Mouse (Mus musculus) midbrain, embryonic 14.5 days (tissue): ENCODE results near the gene Ptprn. TPM values are rescaled to one million over a fixed set of nuclear protein-coding genes. Genes with fewer than 3 reads are reported as not detected.
A peak's percentile ranks its signal among the peaks of the same experiment; 100 is the strongest.

ENCODE experiments used
- ATAC-seq: fragments of 200-750 bp; cut with Nextera tagmentation; 2 replicates; pipeline ENCODE4 v1.8.0; 2017; ENCODE audit warnings: moderate number of reproducible peaks, moderate library complexity; ENCODE audit not compliant: low FRiP score, low TSS enrichment
- DNase-seq: peaks from one replicate; pipeline ENCODE4 v3.0.0-alpha.2; 2015
- H3K27ac ChIP-seq: fragments of 300-500 bp; sonication (generic); replicated peaks from 2 replicates; pipeline ENCODE4 v1.5.1; 2014; ENCODE audit warnings: mild to moderate bottlenecking, low read depth, low read length, moderate library complexity
- H3K27me3 ChIP-seq: fragments of 300-500 bp; sonication (generic); 2 replicates; pipeline ENCODE4 v1.6.1; 2014; ENCODE audit warnings: low read length, control low read depth, mixed read lengths; ENCODE audit not compliant: control insufficient read depth, insufficient read depth
- H3K36me3 ChIP-seq: fragments of 300-500 bp; sonication (generic); 2 replicates; pipeline ENCODE4 v1.6.1; 2014; ENCODE audit warnings: low read length, control low read depth; ENCODE audit not compliant: control insufficient read depth, insufficient read depth
- H3K4me1 ChIP-seq: fragments of 300-500 bp; sonication (generic); 2 replicates; pipeline ENCODE4 v1.6.1; 2014; ENCODE audit warnings: mild to moderate bottlenecking, antibody characterized with exemption, low read length, control low read depth; ENCODE audit not compliant: control insufficient read depth, insufficient read depth
- H3K4me2 ChIP-seq: fragments of 300-500 bp; sonication (generic); 2 replicates; pipeline ENCODE4 v1.6.1; 2014; ENCODE audit warnings: mild to moderate bottlenecking, low read length, moderate library complexity
- H3K4me3 ChIP-seq: fragments of 300-500 bp; sonication (generic); replicated peaks from 2 replicates; pipeline ENCODE4 v1.5.1; 2014; ENCODE audit warnings: low read depth, low read length
- H3K9ac ChIP-seq: fragments of 300-500 bp; sonication (generic); replicated peaks from 2 replicates; pipeline ENCODE4 v1.6.1; 2014; ENCODE audit warnings: mild to moderate bottlenecking, low read length, moderate library complexity
- H3K9me3 ChIP-seq: fragments of 300-500 bp; sonication (generic); 2 replicates; pipeline ENCODE4 v1.6.1; 2016; ENCODE audit warnings: low read length, control low read depth, mixed read lengths; ENCODE audit not compliant: control insufficient read depth
- WGBS: fragments of 180-500 bp; shearing (Covaris S2); extraction: QIAGEN DNeasy Blood & Tissue Kit; methylation state at CpG from one replicate; pipeline ENCODE4 v1.1.7; 2014; 5-methylcytosine and 5-hydroxymethylcytosine counted together
- polyA plus RNA-seq: library from polyadenylated mRNA; unstranded; fragments of >200 nt; fragmentation: Nextera tagmentation; extraction: Ambion mirVana; gene quantifications from 2 replicates; pipeline ENCODE4 v1.2.1, GENCODE M21; 2014

Ptprn gene
- polyA plus RNA-seq, 1 experiment from 2014 or later, result 16.6 TPM

DNA sequence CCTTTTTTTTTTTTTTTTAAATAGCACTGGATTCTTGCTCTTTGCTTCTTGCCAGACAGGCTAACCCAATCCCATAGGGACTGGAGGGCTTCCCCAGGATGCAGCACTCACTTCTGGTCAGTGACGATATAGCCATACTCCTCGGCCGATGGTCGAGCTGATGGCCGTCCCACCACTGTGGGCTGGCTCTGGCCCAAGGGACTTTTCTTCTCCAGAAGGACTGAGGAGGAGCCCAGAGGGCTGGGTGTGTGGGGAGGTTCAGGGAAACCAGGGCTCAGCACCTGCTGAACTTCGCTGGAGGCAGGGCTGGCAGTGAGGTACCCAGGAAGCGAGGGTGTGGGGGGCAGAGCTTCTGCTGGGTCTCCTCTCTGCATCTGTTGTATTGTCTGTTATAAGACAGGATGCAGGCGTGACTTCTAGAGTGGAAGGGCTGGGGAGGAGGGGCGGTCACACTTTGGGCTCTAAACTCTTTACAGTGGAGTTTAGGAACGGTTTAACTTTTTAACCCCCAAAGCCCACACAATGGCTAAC lies 8.7 kb downstream of the Ptprn start:
- Histone ChIP-seq H3K4me3 (no peak overlapping the region), H3K27ac (no peak overlapping the region), H3K27me3 (no peaks in the 10 kb centered on the region), H3K4me1 (no peaks in the 10 kb centered on the region; the same call in 1 of the 2 replicates), H3K9me3 (no peaks in the 10 kb centered on the region), H3K36me3 (no peaks in the 10 kb centered on the region), H3K4me2 (no peak overlapping the region), H3K9ac (no peak overlapping the region)
- WGBS, result 72% methylated on average over 10 of the region's 10 CpGs
- DNase-seq, result no peak
- ATAC-seq, result no peak

DNA sequence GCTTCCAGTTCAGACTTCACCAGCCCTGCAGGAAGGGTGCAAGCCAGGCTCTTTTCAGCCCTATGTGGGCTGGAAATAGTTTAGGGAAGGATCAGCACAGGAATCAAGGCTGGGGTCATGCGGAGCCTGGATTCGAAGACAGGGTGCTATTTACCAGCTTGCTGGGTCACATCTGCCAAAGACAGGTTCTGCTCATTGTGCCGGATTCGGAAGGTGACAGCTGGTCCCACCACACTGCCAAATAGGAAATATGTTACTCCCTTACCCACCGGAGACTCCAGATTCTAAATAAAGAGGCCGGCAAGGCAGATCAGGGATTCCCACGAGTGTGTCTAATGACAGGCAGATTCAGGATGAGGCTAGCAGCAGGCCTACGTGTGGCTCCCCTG lies 9.7 kb downstream of the Ptprn start:
- Histone ChIP-seq H3K4me1 (no peaks in the 10 kb centered on the region; the same call in 1 of the 2 replicates), H3K27me3 (no peaks in the 10 kb centered on the region), H3K36me3 (no peaks in the 10 kb centered on the region), H3K9me3 (no peaks in the 10 kb centered on the region), H3K4me3 (no peak overlapping the region), H3K27ac (no peak overlapping the region), H3K9ac (no peak overlapping the region), H3K4me2 (no peak overlapping the region)
- DNase-seq (no peak), ATAC-seq (no peak)
- WGBS, result 58% methylated on average over 8 of the region's 8 CpGs

DNA sequence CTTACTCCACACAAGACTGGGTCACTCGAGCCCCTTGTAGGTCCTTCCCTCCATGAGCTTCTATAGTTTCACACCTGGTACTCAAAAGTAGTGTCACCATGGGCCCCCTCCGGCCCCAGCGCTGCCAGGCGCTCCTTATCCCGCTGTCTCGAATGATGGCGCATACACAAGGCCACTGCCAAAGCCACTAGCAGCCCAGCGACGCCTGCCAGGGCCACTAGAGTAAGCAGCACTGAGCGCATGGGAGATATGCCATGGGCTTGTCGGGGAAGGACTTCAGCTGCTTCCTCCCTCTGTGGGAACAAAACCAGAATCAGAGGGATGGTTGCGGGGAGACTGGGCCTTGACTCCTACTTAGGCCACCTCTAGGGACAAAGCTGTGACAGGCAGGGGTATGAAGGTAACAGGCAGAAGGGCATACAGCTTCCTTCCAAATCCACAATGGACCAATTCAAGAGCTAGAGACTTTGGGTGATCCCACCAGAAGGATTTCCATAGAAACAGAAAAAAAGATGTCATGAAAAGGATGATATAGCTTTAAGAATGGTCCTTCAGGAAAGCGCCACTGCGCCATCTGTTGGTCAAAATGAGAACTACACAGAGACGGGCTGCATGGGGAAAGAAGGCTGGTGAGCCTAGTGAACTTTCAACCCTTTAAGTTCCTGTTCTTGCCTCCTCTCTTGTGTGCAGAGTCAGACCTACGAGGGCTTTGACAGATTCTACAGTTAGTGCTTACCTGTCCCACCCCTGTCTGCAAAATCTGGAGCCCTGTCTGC lies 10.3 kb downstream of the Ptprn start:
- ATAC-seq, result no peak

DNA sequence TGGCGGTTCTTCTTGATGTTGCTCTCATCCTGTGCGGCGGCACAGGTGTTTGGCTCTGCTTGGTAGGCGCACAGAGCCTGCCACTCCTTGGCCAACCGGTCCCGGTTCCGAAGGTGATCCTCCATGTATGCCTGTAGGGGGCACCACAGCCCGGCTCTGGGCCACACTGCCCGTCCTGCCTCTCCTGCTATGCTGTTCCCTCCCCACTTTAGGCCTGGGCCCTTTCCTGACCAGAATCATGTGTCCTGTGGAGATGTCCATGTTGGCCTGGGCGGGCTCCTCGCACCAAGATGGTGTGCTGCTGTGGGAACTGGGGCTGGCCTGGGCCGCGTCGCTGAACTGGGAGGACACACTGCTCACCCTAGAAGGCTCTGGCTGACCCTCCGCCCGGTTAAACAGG lies 11.3 kb downstream of the Ptprn start:
- DNase-seq (no peak), ATAC-seq (no peak)
- Histone ChIP-seq H3K9me3 (no peaks in the 10 kb centered on the region), H3K9ac (no peak overlapping the region), H3K27me3 (no peaks in the 10 kb centered on the region), H3K4me1 (no peaks in the 10 kb centered on the region; the same call in 1 of the 2 replicates), H3K36me3 (no peaks in the 10 kb centered on the region), H3K27ac (no peak overlapping the region), H3K4me2 (no peak overlapping the region), H3K4me3 (no peak overlapping the region)
- WGBS, result 76% methylated on average over 16 of the region's 16 CpGs

More for the DNA sequence above, 10.3 kb downstream of the Ptprn start:
- Histone ChIP-seq H3K4me3 (no peak overlapping the region), H3K27ac (no peak overlapping the region), H3K4me2 (no peak overlapping the region), H3K9me3 (no peaks in the 10 kb centered on the region), H3K4me1 (no peaks in the 10 kb centered on the region; the same call in 1 of the 2 replicates), H3K9ac (no peak overlapping the region), H3K36me3 (no peaks in the 10 kb centered on the region), H3K27me3 (no peaks in the 10 kb centered on the region)
- 67% methylated on average over 16 of the region's 16 CpGs for WGBS
- DNase-seq, result peak; percentile 88

DNA sequence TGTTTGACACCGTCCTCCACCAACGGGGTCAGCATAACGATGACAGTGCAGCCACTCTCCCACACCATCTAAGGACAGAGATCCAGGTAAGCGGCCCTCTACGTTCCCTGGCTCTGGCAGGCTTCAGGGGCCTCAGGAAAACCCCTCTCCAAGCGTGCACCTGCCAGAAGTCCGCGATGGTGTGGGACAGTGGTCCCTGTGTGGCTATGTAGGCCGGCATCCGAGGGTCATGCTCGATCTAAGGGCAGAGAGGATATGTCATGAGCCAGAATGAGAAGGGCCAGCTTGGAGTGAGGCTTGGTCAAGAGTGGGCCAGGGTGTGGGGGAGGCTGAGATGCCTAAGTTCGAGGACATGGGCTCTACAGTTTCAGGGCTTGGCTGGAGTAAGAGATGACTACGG lies 12.0 kb downstream of the Ptprn start:
- ATAC-seq, result no peak
- 73% methylated on average over 13 of the region's 13 CpGs for WGBS
- no peaks in the 10 kb centered on the region for H3K27me3 ChIP-seq
- no peak overlapping the region for H3K4me3 ChIP-seq
- no peaks in the 10 kb centered on the region for H3K9me3 ChIP-seq
- no peak overlapping the region for H3K9ac ChIP-seq
- H3K27ac ChIP-seq, result no peak overlapping the region
- no peaks in the 10 kb centered on the region for H3K36me3 ChIP-seq
- DNase-seq, result no peak
- H3K4me2 ChIP-seq, result no peak overlapping the region
- H3K4me1 ChIP-seq, result no peaks in the 10 kb centered on the region; the same call in 1 of the 2 replicates

DNA sequence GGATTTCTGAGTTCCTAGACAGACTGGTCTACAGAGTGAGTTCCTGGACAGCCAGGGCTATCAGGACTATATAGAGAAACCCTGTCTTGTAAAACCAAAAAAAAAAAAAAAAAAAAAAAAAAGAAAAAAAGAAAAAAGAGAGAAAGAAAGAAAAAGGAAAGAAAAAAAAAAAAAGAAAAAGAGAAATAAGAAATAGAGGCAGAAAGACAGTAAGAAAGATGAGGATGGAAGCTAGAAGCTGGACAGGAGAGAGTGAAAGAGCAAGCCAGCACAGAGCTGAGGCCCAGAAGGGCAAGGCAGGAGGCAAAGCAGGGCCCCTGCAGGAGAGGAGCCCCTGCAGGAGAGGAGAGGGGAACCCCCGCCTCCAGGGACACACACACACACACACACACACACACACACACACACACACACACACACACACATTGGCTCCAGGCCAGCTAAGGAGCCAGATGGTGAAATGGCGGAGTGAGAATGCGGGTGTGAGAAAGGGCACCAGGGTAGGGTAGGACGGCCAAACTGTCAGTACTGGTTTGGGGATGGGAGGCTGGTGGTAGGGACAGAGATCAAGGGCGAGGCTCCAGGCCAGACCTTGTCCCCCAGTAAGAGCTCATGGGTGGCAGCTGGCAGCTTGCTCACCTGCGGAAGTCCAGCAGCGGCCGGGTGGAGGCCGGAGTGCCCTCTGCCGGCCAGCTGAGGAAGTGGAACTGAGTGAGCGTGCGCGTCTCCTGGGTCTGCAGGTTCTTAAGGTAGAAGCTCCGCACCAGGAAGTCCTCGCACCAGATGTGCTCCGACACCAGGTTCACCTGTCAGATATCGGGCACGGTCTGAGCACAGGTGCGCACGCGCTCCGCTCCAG lies 13.0 kb downstream of the Ptprn start:
- no peaks in the 10 kb centered on the region for H3K27me3 ChIP-seq

DNA sequence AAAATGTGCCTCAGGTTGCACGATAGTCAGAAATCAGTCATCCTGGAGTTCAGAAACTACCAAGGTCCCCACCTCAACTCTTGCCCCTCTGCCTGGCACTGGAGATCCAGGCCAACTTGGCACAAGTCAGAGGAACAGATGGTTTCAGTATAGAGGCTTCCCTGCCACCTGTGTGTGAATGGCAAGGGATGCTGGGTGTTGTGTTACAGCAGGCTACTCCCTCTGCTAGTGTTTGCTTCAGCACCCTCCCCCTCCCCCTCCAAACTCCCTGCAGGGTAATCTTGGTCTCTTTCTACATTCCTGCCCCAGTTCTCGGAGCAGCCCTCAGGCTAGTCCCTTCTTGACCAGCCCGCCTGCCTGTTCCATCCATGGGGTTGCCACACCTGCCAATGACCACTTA lies 13.8 kb downstream of the Ptprn start:
- Histone ChIP-seq H3K36me3 (no peaks in the 10 kb centered on the region; the same call in 1 of the 2 replicates), H3K9me3 (no peaks in the 10 kb centered on the region), H3K4me3 (no peak overlapping the region), H3K4me1 (no peaks in the 10 kb centered on the region; the same call in 1 of the 2 replicates), H3K27ac (no peak overlapping the region), H3K9ac (no peak overlapping the region), H3K4me2 (no peak overlapping the region), H3K27me3 (no peaks in the 10 kb centered on the region)
- no peak for ATAC-seq
- no peak for DNase-seq
- WGBS, result 64% methylated on average over 3 of the region's 3 CpGs

More for the DNA sequence above, 13.0 kb downstream of the Ptprn start:
- Histone ChIP-seq H3K4me1 (no peaks in the 10 kb centered on the region; the same call in 1 of the 2 replicates), H3K9ac (peak overlapping the region; percentile 6; the same call in 1 of the 2 replicates), H3K9me3 (no peaks in the 10 kb centered on the region), H3K4me2 (peak overlapping the region; percentile 50), H3K36me3 (no peaks in the 10 kb centered on the region), H3K4me3 (peak overlapping the region; percentile 7), H3K27ac (no peak overlapping the region)
- 2% methylated on average over 22 of the region's 22 CpGs for WGBS
- DNase-seq (peak; percentile 86), ATAC-seq (peak; percentile 25)

DNA sequence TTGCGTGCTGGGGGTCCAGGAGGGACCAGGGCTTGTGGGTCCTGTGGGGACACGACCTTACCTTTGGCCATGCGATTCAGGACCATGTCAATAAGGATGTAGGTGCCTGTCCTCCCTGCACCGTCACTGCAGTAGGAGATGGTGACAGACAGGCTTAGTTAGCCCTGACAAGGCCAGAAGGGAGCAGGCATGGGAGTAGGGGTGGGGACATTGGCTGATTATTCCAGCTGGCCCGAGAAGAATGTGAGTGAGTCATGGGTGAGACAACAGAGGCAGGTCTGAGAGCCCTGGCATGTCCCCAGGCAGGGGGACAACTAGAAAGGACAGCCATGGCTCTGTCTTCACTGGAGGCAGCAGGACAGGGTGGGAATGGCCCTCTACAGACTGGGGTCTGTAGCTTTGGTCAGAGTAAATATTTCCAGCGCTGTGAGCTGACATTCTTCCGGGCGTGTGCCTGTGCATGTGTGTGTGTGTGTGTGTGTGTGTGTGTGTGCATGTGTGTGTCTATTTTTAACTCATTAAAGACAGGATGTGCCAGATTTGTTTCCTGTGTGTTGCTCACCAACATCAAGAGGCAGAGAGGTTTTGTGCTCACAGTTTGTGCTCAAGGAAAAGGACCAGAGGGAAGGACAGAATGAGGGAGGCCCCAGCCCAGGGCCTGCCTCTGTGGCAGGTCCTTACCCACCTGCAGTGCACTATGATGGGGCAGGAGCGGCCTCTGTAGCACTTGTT lies 16.1 kb downstream of the Ptprn start:
- peaks cover 10% of the 10 kb centered on the region; the same call in 1 of the 2 replicates for H3K36me3 ChIP-seq
- H3K4me2 ChIP-seq, result no peak overlapping the region
- WGBS, result 58% methylated on average over 9 of the region's 9 CpGs
- no peak overlapping the region for H3K4me3 ChIP-seq
- H3K27me3 ChIP-seq, result no peaks in the 10 kb centered on the region
- H3K9me3 ChIP-seq, result no peaks in the 10 kb centered on the region
- H3K27ac ChIP-seq, result no peak overlapping the region
- no peak overlapping the region for H3K9ac ChIP-seq
- DNase-seq (no peak), ATAC-seq (no peak)
- H3K4me1 ChIP-seq, result no peaks in the 10 kb centered on the region; the same call in 1 of the 2 replicates
